Mouse (Mus musculus) frontal cortex, postnatal 10 days (tissue): ENCODE measurements at regions not wholly inside any gene's neighbourhood (a gene's known extent, or its start where the extent isn't known, plus 50 kb on each side); places are given as distances from the start of the nearest gene placed in this dataset.

Experiments used
- DNase-seq, 2 experiments: peaks; one replicate each; pipeline ENCODE4 v3.0.0; 2022; ENCODE audit warnings: low spot score in 2 of 2, mixed read lengths in 1 of 2

- DNase-seq: no peak
These were observed 49.9 kb upstream of the Nepro start for GRCm38 (mm10) chr16:44674198-44674597.

- DNase-seq: no peak
These were observed 51.7 kb upstream of the Nepro start for GRCm38 (mm10) chr16:44672422-44672819.

- no peak for DNase-seq
These were observed 52.3 kb upstream of the Nepro start for GRCm38 (mm10) chr16:44671551-44672421.

GRCm38 (mm10) chr16:44668061-44668460 is 56.0 kb upstream of the Nepro start:
- DNase-seq: no peak

- no peak for DNase-seq
These were observed 57.0 kb upstream of the Nepro start for GRCm38 (mm10) chr16:44667118-44667517.

- DNase-seq: no peak
These were observed 57.6 kb upstream of the Nepro start for GRCm38 (mm10) chr16:44666431-44666997.

GRCm38 (mm10) chr16:44665491-44665931 is 58.6 kb upstream of the Nepro start:
- no peak for DNase-seq

- DNase-seq: no peak
These were observed 61.0 kb upstream of the Nepro start for GRCm38 (mm10) chr16:44662966-44663600.

- DNase-seq: no peak
These were observed 62.9 kb upstream of the Nepro start for GRCm38 (mm10) chr16:44660996-44661876.

- DNase-seq: no peak
These were observed 65.8 kb upstream of the Nepro start for GRCm38 (mm10) chr16:44658306-44658705.

- DNase-seq: no peak
These were observed 67.9 kb upstream of the Nepro start for GRCm38 (mm10) chr16:44656181-44656580.

- DNase-seq: no peak
These were observed 68.8 kb upstream of the Nepro start for GRCm38 (mm10) chr16:44655306-44655705.

GRCm38 (mm10) chr16:44648547-44649223 is 75.4 kb upstream of the Nepro start:
- DNase-seq: no peak

GRCm38 (mm10) chr16:44643992-44644391 is 80.1 kb upstream of the Nepro start:
- DNase-seq: no peak

- DNase-seq: no peak
These were observed 78.4 kb upstream of the Boc start for GRCm38 (mm10) chr16:44637100-44637499.

- DNase-seq: no peak
These were observed 75.8 kb upstream of the Boc start for GRCm38 (mm10) chr16:44634486-44634885.

GRCm38 (mm10) chr16:44633059-44633667 is 74.5 kb upstream of the Boc start:
- no peak for DNase-seq

GRCm38 (mm10) chr16:44632330-44633058 is 73.8 kb upstream of the Boc start:
- peak; percentile 47 to 48 for DNase-seq

GRCm38 (mm10) chr16:44631357-44632053 is 72.8 kb upstream of the Boc start:
- DNase-seq: no peak
